Comparison of ENCODE assay signal across 26 mouse cellular contexts in genomic region chr12:37888591-37888990, GRCm38 (mm10).
"Had no signal": no experiment of that assay in that cellular context is flagged by ENCODE, and none has a peak within 500 bp of the region (broad histone marks: within the 10 kb centered on the region; RNA-seq: fewer than 3 reads in every experiment).

No protein-coding gene starts in this region.

- H3K9ac ChIP-seq: forebrain, postnatal 0 days; heart, embryonic 12.5 days; hindbrain, embryonic 12.5 days; hindbrain, embryonic 14.5 days; intestine, embryonic 15.5 days; kidney, embryonic 15.5 days; limb, embryonic 12.5 days; liver, embryonic 13.5 days; liver, embryonic 15.5 days; liver, postnatal 0 days had no signal

- H3K36me3 ChIP-seq: heart, embryonic 10.5 days; heart, embryonic 12.5 days; hindbrain, embryonic 10.5 days; hindbrain, embryonic 12.5 days; intestine, embryonic 15.5 days; kidney, embryonic 15.5 days; limb, embryonic 10.5 days; limb, embryonic 12.5 days; liver, embryonic 13.5 days; liver, embryonic 15.5 days had no signal

- H3K4me2 ChIP-seq: heart, embryonic 12.5 days; hindbrain, embryonic 12.5 days; hindbrain, embryonic 14.5 days; intestine, embryonic 15.5 days; kidney, embryonic 15.5 days; limb, embryonic 12.5 days; liver, embryonic 11.5 days; liver, embryonic 13.5 days; liver, embryonic 15.5 days had no signal

- ATAC-seq: hindbrain, embryonic 16.5 days; inflammation-experienced regulatory T-cells, adult 6 months; intestine, embryonic 15.5 days; intestine, postnatal 0 days; liver, postnatal 0 days had no signal

- H3K4me1 ChIP-seq: heart, embryonic 10.5 days; heart, embryonic 12.5 days; hindbrain, embryonic 10.5 days; hindbrain, embryonic 12.5 days; intestine, embryonic 15.5 days; kidney, embryonic 15.5 days; limb, embryonic 10.5 days; limb, embryonic 12.5 days; liver, embryonic 13.5 days; liver, embryonic 15.5 days had no signal

- H3K27ac ChIP-seq: gastrocnemius, adult 2 months; heart, embryonic 10.5 days; hindbrain, embryonic 10.5 days; hindbrain, embryonic 12.5 days; hindbrain, embryonic 14.5 days; intestine, embryonic 15.5 days; kidney, embryonic 15.5 days; left cerebral cortex, adult 2 months; limb, embryonic 10.5 days; limb, embryonic 12.5 days; liver, embryonic 13.5 days; liver, embryonic 15.5 days had no signal

- H3K9me3 ChIP-seq: heart, embryonic 10.5 days; heart, embryonic 12.5 days; hindbrain, embryonic 10.5 days; hindbrain, embryonic 12.5 days; intestine, embryonic 15.5 days; kidney, embryonic 15.5 days; limb, embryonic 10.5 days; limb, embryonic 12.5 days; liver, embryonic 13.5 days; liver, embryonic 15.5 days had no signal

- DNase-seq: forebrain, postnatal 0 days; gastrocnemius, adult 2 months; gastrocnemius, postnatal 10 days; gastrocnemius, postnatal 25 days; heart, adult 18-20 months; heart, postnatal 10 days; heart, postnatal 4 days; kidney, postnatal 10 days; liver; liver, embryonic 13.5 days; liver, postnatal 0 days had no signal

- H3K4me3 ChIP-seq: gastrocnemius, adult 2 months; heart, embryonic 10.5 days; heart, embryonic 12.5 days; hindbrain, embryonic 10.5 days; hindbrain, embryonic 12.5 days; intestine, embryonic 15.5 days; kidney, embryonic 15.5 days; left cerebral cortex, adult 2 months; limb, embryonic 10.5 days; limb, embryonic 12.5 days; liver, embryonic 13.5 days; liver, embryonic 15.5 days had no signal

- H3K27me3 ChIP-seq: heart, embryonic 12.5 days; hindbrain, embryonic 12.5 days; intestine, embryonic 15.5 days; kidney, embryonic 15.5 days; limb, embryonic 12.5 days; liver, embryonic 13.5 days; liver, embryonic 15.5 days had no signal
